Mouse (Mus musculus) hindbrain, embryonic 10.5 days (tissue): ENCODE measurements around the gene Ppm1m. TPM values are rescaled to one million over a fixed set of nuclear protein-coding genes. Genes with fewer than 3 reads are reported as not detected.

Experiments
- microRNA counts: library from miRNA; unstranded; fragments of <30 nt; microRNA quantifications from one replicate; lab custom pipeline; 2017
- polyA plus RNA-seq: library from polyadenylated mRNA; unstranded; fragments of >200 nt; fragmentation: Nextera tagmentation; extraction: Ambion mirVana; gene quantifications from 2 replicates; pipeline ENCODE4 v1.2.1, GENCODE M21; 2016

Ppm1m gene
- polyA plus RNA-seq, 1 experiment from 2014 or later, result 47.3 TPM

MicroRNAs within 50 kb of the gene (microRNA counts, 519-probe panel; counts per million panel counts)
- 4,487 counts per million, percentile 91 among the panel's probes with 10 or more counts for microRNA mmu-let-7g (lab: Ali Mortazavi, UCI)

Other genes with a start within 250 kb of the Ppm1m start
- 0.07 TPM in 2 replicates for gene Col6a5, start 239.1 kb downstream of the Ppm1m start, polyA plus RNA-seq
- gene Col6a4, start 103.0 kb downstream of the Ppm1m start, polyA plus RNA-seq, result 0.10 and 0.26 TPM in 2 replicates
- 2.9 and 4.5 TPM in 2 replicates for gene Glyctk, start 41.6 kb downstream of the Ppm1m start, polyA plus RNA-seq
- gene Wdr82, start 28.8 kb downstream of the Ppm1m start, polyA plus RNA-seq, result 25.8 and 29.9 TPM in 2 replicates
- gene Twf2, start 3.4 kb upstream of the Ppm1m start, polyA plus RNA-seq, result 65.9 and 71.3 TPM in 2 replicates
- not detected in 2 replicates for gene Tlr9, start 22.9 kb upstream of the Ppm1m start, polyA plus RNA-seq
- gene Alas1, start 48.9 kb upstream of the Ppm1m start, polyA plus RNA-seq, result 60.4 and 78.6 TPM in 2 replicates
- 36.7 and 41.8 TPM in 2 replicates for gene Poc1a, start 81.3 kb upstream of the Ppm1m start, polyA plus RNA-seq
- 16.1 and 16.6 TPM in 2 replicates for gene Dusp7, start 168.9 kb upstream of the Ppm1m start, polyA plus RNA-seq
- 912 and 973 TPM in 2 replicates for gene Rpl29, start 229.7 kb upstream of the Ppm1m start, polyA plus RNA-seq
- 36.7 and 37.0 TPM in 2 replicates for gene Acy1, start 238.6 kb upstream of the Ppm1m start, polyA plus RNA-seq
- gene Abhd14b, start 247.7 kb upstream of the Ppm1m start, polyA plus RNA-seq, result 5.7 and 6.0 TPM in 2 replicates
- gene Abhd14a, start 247.9 kb upstream of the Ppm1m start, polyA plus RNA-seq, result 39.7 and 41.9 TPM in 2 replicates